Mouse (Mus musculus) lung, postnatal 10 days (tissue): ENCODE results near the gene Loxl1.
A peak's percentile ranks its signal among the peaks of the same experiment; 100 is the strongest.

Experiments used
- DNase-seq: peaks from one replicate; pipeline ENCODE4 v3.0.0; 2021

Gene Loxl1

DNA sequence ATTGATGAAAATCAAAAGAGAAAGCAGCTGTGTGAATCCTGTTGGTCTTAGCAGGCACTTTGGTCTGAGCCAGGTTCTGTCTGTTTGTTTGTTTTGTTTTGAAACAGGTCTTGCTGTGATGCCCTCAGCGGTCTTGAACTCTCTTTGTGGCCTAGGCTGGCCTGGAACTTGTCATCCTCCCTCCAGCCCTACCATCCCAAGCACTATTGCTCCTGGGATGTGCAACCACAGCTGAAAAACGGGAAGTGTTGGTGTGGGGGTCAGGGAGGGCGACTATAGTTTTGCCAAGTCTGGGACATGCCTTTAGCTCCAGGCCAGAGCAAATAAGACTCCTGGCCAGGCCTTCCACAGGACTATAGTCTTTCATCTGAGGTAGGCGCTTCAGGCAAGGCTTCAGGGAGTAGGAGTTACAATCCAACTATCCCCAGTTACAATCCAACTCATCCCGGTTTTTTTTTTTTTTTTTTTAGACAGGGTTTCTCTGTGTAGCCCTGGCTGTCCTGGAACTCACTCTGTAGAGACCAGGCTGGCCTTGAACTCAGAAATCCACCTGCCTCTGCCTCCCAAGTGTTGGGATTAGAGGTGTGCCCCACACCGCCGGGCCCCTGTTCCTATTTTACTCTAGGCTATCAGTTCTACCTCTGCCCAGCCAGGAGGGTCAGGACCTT lies 64.1 kb downstream of the Loxl1 start:
- DNase-seq = no peak

GRCm38 (mm10) chr9:58247064-58247759 lies 65.8 kb downstream of the Loxl1 start:
- DNase-seq = peak; percentile 92

DNA sequence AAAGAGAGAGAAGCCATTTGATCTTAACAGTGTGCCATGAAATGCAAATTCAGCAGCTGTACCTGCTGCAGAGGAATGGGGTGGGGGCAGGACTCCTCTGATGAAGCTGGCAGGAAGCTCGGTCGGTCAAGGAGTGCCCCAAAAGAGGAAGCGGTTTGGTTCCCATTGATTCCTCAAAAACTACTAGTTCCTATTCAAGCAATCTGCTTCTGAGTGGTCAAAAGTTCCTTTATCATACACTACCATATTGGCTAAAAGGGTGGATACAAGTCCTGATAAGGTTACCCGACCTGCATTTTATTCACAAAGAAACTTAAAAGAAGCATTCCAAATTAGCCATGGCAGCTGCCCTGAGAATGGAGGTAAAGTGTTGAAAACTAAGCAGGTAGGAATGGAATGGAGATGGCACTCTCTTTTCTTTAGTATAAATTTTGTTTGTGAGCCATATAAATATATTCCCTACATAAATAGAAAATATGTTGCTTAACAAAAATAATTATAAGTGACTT lies 66.8 kb downstream of the Loxl1 start:
- DNase-seq = no peak

GRCm38 (mm10) chr9:58243696-58244095 lies 69.3 kb downstream of the Loxl1 start:
- DNase-seq = no peak

DNA sequence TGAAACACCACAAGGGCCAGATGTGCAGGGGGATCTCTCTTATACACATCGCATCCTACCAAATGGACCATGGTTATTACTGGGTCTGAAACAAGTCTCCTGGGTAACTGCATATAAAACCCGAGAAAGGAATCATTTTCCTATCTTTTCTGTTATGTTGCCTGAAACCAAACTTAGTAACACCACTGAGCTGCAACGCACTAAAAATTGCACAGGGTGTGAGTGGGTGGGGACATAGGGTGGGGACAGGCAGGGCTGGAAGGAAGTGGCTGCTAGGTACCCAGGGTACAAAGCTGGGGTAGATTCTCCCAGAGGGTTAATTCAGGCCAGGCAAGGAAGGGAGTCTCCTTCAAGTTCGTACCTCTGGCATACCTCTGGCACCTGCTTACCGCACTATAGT lies 70.3 kb downstream of the Loxl1 start:
- no peak for DNase-seq

GRCm38 (mm10) chr9:58241780-58242485 lies 71.1 kb downstream of the Loxl1 start:
- peak; percentile 60 for DNase-seq
